Mouse (Mus musculus): Measurements from ENCODE around the gene Wap.
A peak's percentile ranks its signal among the peaks of the same experiment; 100 is the strongest.
"Not testable (repeated sequence)": the region's sequence is repeated elsewhere in the genome, so short reads cannot be mapped to it uniquely, and the experiment has no call there.

The Wap gene

DNA sequence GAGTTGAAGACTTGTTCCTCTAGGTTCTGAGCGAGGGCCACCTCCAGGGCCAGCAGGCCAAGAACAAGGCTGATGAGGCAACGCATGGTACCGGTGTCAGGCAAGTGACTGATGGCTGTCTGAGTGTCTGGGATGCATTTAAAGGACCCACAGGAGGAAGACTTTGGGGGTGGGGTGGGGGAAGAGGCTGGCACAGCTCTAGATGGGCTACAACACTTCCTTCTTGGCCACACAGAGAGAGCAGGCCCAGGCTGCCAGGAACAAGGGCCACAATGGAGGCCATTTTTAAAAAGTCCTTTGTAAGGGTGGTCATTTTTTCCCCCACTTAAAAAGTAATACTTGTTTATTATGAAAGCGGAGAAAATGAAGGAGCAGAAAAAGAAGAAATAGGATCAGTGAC lies at the start of gene Wap:
Gene Wap (minus strand): TSS at position 101 of the 400 bp plus-strand sequence.
- no peak for DNase-seq (ENCODE audit: low read depth, low spot score)

DNA sequence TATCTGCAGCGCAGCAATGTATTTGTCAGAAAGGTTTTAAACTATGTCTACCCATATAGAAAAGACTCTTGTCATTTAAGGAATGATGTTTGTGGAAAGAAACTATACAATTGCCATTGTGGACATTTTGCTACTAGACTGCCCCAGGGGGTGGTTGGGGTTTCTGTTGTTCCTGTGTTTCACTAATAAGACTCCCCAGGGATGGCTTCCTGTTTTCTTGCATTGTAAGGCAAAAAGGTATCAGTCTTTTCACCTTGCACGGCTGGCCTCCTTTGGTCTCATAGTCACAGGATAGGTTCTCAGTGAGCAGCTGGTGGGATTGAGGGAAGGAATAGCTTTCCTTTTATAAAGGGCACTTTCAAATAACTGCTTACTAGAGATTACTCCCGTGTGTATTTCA lies 46.3 kb upstream of the Wap start:
- no peak for DNase-seq (ENCODE audit: low read depth, low spot score)

DNA sequence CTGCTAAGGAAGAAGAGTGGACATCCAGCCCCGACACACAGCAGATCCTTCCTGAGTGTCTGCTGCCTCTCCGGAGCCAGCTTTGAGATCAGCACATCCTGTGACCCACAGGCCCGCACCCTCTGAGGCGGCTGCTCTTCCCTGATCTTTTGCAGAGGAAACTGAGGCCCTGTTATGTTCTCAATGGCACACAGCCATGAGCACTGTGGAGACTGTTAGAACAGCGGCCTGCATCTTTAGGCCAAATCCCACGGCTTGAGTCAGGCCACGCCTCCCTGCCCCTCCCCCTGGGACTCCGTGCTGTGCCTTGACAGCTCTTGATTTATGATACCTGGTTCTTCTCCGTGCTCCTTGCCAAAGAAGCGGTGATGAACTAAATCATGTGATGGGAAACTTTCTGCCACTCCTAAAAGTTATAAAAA lies 42.0 kb upstream of the Wap start:
- peak; percentile 66 for DNase-seq (ENCODE audit: low read depth, low spot score)

DNA sequence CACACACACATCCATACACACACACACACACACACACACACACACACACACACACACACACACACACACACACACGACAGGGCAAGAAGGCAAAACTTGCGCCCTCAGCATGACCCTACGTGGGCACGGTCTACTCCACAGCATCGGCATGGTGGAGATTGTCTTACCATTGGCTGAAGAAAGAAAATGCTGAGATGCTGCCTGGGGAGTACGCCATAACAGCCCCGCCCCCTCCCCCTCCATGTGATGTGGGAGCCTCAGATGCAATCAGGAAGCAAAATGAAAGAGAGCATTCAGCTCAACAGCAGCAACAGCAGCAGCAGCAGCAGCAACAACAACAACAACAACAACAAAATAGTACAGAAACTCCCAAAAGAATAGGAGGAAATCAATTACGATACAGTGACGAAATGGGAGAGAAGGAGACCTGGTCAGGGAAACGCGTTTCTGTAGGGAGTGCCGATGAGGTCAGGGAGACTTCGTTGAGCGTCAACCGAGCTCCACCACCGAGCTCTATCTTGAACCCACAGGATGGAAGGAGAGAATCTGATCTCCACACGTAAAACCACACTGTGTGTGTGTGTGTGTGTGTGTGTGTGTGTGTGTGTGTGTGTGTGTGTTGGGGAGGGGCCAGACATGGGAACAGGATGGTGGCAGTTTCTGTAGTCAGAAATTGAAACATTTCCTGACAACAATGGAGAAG lies 41.4 kb upstream of the Wap start:
- no peak for DNase-seq (ENCODE audit: low read depth, low spot score)

DNA sequence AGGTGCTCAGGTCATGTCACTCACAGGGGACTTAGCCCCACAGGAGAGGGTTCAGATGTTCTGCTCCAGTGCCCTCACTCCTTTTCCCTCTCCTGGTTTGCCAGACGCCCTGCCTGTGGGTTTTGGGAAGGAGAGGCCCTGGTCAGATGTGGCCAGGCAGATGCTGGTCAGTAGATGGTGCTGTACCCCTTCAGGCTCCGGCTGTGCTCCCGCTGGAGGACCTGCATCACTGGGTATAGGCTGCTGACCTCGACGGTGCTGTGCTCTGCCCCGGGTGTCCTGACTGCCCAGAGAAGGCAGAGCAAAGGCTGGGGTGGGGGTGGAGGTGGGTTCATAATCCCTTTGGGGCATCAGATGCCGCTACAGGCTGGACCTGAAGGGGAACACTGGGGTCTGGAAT lies 39.1 kb upstream of the Wap start:
- DNase-seq (ENCODE audit: low read depth, low spot score), result no peak

DNA sequence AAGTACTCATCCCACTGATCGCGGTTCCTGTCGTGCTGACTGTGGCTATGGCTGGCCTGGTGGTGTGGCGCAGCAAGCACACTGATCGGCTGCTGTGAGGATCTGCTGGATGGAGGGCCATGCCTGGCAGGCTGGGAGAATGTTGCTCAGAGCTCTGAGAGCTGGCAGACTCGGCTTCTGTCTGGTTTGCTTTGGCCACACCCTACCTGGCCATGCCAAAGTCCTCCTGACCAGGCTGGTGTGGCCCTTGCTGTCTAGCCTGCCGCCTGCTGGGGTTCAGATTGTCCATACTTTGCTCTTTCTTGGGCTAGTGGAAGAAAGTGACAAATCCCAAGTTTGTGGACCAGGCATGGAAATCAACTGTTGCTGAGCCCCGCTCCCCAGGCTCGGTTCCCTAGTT lies 38.2 kb upstream of the Wap start:
- DNase-seq (ENCODE audit: low read depth, low spot score), result no peak

DNA sequence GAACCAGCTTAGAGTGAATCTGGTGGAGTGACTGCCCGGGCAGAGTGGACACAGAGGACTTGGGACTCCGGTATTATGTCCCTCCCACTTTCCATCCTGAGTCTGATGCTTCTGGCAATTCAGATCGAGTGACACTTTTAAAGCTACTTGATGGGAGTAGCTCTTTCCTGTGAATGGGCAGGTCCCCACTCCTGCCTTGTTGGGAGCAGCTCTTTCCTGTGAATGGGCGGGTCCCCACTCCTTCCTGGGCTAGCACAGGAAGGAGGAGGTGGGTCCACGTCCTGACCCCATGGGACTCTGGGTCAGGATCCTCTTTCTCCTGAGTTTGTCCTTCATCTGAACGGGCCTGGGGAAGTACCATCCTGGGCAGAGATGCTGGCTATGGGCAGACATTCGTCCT lies 37.0 kb upstream of the Wap start:
- DNase-seq (ENCODE audit: low read depth, low spot score), result no peak

DNA sequence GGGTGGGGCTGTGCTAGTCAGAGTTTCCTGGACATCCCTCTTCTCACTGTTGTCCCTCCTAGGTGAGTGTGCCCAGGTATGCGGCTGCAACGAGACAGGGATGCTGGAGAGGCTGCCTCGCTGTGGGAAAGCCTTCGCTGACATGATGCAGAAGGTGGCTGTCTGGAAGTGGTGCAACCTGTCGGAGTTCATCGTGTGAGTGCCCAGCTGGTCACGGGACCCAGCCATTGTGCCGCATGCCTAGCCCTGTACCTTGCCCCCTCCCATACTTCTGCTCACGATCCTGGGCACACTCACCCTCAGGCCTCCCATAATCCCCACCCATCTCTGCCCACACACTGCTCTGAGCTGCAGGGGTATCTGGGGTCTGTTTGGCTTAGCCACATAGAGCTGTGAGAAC lies 36.3 kb upstream of the Wap start:
- no peak for DNase-seq (ENCODE audit: low read depth, low spot score)

DNA sequence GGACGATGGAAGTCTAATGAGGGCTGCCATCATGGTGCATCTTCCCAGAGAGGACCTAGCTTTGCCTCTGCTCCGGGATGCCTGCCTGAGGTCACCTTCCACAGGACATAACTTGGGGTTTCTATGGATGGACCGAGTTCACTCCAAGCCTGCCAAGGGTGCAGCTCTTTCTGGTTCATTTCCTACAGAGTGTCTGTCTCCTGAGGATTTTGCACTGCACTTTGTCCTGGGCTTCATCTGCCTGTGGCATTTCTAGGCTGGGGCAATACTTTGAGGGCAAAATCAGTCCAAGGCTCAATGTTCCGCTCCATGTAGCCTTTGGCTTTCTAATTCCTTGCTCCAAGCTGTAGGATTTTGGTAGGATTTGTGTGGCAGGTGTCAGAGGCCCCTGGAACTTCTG lies 32.4 kb upstream of the Wap start:
- DNase-seq (ENCODE audit: low read depth, low spot score), result no peak

DNA sequence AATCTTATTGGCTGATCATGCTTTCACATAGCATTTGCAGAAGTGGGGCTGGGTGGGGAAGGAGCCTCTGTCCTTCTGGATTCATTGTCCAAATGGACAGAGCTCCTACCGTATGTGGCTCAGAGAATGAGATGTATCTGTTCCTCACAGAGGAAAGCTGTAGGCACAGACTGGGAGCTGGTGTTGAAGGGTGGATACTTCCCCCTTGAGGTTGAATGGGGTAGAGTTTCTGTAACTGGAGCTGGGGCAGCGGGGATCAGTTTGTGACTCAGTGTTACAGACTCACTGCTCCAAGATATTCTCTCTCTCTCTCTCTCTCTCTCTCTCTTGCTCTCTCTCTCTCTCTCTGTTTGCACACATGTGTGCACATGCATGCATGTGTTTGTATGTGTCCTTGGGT lies 31.6 kb upstream of the Wap start:
- no peak for DNase-seq (ENCODE audit: low read depth, low spot score)

DNA sequence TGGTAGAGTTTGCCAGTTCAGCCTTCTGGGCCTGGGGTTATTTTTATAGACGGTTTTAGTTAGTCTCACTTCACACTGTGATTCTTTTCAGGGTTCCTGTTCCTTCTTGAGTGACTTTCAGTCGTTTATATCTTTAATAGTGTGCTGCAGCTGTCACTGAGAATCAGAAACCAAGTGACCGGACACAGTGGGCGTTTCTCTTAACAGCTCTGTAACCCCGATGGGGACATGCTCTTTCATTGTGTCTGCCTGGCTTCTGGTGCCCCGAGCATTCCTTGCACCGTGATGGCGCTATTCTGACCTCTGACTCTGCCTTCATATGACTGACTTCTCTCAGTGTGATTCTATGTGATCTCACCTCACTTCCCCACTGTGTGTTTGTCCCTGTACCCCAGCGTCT lies 30.6 kb upstream of the Wap start:
- DNase-seq (ENCODE audit: low read depth, low spot score), result no peak

DNA sequence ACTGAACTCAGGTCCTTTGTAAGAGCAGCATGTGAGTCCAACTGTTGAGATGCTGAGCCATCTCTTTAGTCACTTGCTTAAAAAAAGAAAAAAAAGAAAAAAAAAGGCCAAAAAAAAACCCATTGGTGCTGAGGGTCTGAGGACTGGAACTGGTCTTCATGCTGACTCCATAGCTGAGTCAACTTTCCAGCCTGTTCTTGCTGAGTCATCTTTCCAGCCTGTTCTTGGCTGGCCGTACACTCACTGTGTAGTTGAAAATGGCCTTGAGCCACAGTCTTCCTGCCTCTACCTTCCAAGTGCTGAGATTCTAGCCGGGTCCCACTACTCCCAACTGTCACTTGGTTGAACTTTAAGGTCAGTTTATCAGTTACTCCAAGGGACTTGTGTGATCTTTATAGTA lies 28.2 kb upstream of the Wap start:
- no peak for DNase-seq (ENCODE audit: low read depth, low spot score)

DNA sequence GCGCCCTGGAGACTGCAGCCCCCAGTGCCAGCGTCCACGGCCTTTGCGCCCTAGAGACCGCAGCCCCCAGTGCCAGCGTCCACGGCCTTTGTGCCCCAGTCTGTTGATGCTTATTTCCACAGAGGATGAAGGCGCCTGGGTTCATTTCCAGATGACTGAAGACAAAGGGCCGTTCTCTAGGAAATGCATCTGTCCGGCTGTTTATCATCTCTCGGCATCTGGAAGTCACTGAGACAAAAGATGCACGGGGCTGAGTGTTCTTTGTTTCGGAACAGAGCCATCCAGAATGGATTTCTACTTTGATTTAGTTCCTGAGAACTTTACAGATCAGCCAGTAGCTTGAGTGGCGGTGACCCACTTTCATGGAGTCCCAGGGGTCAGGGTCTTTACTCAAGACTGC lies 22.8 kb upstream of the Wap start:
- DNase-seq (ENCODE audit: low read depth, low spot score), result no peak

DNA sequence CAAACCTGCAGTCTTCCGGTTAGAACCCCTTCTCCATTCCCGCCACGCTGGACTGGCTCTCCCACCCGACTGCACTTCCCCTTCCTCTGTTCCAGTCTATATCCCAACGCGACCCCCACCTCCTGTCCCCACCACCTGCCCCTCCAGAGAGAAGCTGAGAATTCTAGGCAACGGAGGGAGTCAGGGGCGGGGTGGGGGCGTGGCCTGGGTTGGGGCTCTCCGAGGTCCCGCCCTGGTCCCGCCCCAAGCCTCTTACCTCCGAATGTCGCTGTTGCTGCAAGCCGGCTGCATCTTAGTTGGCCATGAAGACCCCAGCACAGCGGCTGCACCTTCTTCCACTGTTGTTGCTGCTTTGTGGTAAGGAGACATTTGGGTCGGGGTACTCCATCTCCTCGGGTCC lies 19.8 kb upstream of the Wap start, which contains the start of gene Ramp3:
Gene Ramp3 (plus strand): TSS at position 251 of the 400 bp plus-strand sequence.
- DNase-seq (ENCODE audit: low read depth, low spot score), result peak; percentile 54

DNA sequence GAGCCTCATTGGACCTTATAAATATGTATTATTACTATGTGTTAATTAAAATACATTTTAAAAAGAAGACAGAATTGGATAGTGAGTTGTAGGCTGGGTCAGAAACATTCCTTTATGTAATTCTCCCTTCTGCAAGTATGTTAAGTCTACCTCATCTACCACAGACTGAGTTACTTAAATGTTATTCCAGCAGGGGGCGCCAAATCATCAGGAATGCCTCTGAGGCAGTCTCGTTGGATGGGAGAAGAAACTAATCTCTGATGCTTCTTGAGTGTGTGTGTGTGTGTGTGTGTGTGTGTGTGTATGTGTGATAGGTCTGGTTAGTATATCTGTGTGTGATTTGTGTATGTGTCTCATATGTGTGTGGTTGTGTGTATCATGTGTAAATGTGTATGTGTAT lies 16.5 kb upstream of the Wap start:
- DNase-seq (ENCODE audit: low read depth, low spot score), result peak; percentile 81

DNA sequence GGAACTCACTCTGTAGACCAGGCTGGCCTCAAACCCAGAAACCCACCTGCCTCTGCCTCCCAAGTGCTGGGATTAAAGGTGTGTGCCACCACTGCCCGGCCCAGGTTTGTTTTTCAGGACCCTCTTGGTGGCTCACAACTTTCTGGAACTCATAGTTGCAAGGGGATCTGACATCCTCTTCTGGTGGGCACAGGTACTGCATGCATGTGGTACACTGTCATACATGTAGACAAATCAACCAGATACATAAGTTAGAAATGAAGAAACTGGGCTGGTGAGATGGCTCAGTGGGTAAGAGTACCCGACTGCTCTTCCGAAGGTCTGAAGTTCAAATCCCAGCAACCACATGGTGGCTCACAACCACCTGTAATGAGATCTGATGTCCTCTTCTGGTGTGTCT lies 14.5 kb upstream of the Wap start:
- not testable (repeated sequence) for DNase-seq (ENCODE audit: low read depth, low spot score)

DNA sequence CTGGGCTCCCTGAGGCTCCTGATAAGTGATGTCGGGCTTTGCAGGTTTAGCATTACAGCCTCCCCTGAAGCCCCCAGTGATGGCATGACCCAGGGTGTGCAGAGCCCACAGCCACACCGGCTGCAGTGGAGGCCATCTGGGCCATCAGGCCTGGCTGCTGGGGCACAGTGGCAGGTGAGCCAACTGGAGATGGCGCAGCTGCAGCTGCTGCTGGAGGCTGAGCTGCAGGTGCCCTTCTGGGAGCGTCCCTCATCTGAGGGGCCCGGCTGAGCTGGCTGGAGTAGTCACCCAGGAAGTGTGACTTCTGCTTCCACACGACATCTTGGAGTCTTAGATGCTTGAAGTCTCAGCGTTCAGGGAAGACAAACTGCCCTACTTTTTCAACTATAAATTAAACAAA lies 12.1 kb upstream of the Wap start:
- DNase-seq (ENCODE audit: low read depth, low spot score), result no peak

DNA sequence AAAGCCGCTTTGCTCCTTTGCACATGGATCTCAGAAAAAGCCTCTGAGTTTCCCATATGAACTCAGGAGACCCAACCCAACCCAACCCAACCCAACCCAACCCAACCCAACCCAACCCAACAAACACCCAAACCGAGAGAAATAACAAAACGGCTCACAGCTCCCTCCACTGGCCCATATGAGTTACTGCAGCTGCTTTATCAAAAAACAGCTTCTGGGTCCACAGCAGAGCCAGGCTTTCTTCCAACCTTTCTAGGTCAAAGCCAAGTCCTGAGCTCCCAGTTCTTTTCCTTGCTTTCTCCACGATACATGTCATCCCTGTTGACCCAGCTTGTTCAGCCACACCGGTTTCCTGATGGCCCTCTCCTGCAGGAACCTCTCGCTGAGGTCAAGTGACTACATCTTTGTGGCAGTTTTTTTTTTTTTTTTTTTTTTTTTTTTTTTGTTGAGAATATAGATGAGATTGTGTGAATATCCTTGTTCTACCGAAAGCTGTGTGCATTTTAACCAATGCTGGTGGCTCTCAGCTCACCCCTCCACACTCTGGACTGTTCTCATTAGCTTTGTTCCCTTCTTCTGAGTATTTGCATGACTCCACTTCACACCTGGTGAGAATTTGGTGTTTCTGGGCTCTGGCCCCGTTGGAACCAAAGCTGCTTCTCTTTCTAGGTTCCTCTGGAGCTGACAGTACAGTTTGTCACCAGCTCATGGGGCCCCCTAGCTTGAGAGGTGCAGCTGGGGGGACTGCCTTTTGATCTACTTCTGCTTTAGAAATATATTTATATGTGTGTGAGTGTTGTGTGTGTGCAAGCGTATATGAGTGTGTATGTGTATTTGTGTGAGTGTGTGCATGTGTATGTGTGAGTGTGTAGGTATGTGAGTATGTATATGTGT lies 9.6 kb upstream of the Wap start:
- no peak for DNase-seq (ENCODE audit: low read depth, low spot score)

DNA sequence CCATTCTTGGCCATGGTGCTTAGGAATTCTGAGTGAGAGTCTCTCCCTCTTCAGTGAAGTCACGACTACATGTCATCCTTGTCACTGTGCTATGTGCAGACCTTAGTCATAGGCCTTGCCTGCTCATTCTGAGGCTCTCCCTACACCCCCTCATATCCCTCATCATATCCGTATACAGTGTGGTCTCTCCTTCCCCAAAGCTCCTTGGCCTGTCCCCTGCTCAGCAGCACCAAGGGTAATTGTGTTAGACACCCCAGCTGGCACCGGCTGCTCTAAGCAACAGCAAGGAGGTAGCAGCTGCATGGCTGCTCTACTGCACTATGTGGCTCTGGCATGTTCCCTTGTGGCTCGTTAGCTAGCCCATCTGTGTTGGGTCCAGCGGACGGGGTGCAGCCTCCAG lies 6.1 kb upstream of the Wap start:
- no peak for DNase-seq (ENCODE audit: low read depth, low spot score)

DNA sequence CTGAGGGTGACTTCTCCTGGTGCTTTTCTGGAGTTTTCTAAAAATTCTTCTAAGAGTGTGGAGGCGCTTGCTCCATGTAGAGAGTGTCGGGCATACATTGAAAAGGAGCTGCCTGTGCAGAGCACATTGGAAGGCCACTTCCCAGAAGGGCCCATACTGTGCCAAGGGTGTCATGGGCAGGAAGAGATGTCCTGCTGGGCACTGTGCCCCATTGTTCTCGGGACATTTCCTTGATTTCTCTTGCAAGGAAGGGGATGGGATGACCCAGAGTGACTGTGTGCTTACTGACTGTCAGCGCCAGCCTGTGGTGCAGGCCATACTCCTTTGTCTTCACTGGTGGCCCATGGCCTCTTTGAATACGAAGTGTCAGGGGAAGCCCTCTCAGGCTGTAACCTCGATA lies 635 bp upstream of the Wap start:
- no peak for DNase-seq (ENCODE audit: low read depth, low spot score)

DNA sequence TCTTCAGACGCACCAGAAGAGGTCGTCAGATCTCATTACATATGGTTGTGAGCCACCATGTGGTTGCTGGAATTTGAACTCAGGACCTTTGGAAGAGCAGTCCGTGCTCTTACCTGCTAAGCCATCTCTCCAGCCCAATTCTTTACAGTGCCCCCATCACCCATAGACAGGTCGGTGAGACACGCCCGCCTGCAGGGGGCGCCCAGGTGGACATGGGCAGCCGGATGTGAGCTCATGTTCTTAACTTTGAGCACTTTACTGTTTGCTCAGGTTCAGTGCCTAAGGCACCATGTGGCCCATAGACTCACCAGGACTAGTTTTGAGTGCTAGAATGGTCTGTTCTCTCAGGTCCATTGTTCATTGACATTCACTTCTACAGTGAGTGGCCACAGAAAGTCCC lies 2.3 kb downstream of the Wap start:
- DNase-seq (ENCODE audit: low read depth, low spot score), result no peak

DNA sequence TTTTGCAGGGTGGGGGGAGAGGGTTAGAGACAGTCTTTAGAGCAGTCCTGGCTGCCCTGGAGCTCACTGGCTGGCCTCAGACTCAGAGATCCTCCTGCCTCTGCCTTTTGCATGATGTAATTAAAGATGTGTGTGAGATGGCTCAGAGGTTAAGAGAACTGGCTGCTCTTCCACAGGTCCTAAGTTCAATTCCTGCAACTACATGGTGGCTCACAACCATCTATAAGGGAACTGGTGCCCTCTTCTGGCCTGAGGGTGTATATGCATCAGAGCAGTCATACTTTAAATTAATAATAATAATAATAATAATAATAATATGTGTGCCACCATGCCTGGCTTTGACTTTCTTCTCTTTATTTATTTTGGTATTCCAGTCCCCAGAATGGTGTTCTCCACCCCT lies 8.8 kb downstream of the Wap start:
- DNase-seq (ENCODE audit: low read depth, low spot score), result no peak

DNA sequence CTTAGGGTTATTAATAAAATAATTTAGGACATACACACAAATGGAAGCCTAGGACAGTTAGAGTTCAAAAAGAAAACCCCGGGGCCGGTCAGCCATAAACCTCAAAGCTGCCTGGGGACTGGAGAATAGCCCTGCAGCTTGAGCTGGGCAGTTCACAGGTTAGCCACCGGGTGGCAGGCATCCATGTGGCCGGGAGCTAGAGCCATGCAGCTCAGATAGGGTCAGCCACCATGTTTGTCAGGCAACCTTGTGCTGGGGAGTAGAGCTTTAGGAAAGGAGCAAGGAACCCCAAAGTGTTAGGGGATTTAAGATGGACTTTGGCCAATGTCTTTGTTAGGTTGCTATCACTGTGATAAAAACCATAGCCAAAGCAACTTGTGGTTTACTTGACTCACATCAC lies 9.9 kb downstream of the Wap start:
- DNase-seq (ENCODE audit: low read depth, low spot score), result no peak
